Mouse (Mus musculus): Measurements from ENCODE around the gene Mpst.
A peak's percentile ranks its signal among the peaks of the same experiment; 100 is the strongest.

Gene Mpst

GRCm38 (mm10) chr15:78403896-78404295 is 2.3 kb upstream of the Mpst start:
- DNase-seq (ENCODE audit: low spot score in 2 of 2): peak in 1 of 2 experiments; percentile 48

DNA sequence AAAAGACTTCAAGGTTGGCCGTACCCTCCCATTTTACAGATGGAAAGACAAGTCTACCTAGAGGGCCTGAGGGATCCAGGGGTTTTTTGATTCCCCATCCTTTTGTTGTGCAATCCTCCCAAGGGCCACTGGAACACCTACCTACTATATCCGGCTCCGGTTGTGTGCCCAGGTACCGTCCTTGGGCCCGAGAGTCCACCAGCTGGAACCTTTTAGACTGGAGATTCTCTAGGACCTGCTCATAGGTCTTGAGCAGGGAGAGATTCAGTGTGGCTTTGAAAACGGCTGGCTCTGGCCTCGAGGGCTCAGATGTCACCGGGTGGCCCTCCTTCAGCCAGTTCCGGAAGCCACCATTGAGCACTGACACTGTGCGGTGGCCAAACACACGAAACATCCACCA is 1.1 kb upstream of the Mpst start:
- no peak for DNase-seq (ENCODE audit: low spot score in 2 of 2)

DNA sequence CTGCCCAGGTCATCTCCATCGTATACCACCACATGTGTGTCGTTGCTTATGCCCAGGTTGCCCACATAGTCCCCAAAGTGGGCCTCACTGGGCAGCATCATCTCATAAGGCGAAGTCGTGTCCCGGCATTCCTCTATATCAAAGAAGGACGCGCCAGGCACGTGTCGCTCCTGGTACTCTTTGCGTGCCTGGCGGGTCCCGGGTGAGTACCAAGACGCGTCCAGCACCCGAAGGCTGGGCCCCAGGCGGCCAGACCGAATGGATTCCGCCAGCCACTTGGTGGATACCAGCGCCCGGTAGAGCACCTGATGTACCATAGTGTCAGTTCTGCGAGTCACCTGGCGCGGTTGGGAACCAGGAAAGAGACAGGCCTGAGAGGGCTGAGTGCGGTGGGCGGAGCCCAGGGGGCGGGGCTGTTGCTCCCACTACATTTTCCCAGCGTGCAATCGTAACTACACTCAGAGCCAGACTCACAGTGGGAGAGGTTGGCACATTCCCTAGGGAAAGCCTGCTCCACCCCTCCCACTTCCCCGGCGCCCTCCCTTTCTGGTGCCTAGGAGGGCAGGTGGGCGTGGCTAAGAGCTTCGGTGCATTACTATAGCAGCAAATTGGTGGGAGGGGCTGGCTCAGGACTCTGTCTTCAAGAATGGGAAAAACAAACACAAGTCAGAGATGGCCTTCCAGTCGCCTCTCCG is 552 bp upstream of the Mpst start, which contains the start of gene Tst:
Tst (minus strand) TSS at position 391 of the 695 bp plus-strand sequence.
- peak; percentile 87 to 92 for DNase-seq (ENCODE audit: low spot score in 2 of 2)

GRCm38 (mm10) chr15:78409570-78410052 is 3.4 kb downstream of the Mpst start:
- no peak for DNase-seq (ENCODE audit: low spot score in 2 of 2)

DNA sequence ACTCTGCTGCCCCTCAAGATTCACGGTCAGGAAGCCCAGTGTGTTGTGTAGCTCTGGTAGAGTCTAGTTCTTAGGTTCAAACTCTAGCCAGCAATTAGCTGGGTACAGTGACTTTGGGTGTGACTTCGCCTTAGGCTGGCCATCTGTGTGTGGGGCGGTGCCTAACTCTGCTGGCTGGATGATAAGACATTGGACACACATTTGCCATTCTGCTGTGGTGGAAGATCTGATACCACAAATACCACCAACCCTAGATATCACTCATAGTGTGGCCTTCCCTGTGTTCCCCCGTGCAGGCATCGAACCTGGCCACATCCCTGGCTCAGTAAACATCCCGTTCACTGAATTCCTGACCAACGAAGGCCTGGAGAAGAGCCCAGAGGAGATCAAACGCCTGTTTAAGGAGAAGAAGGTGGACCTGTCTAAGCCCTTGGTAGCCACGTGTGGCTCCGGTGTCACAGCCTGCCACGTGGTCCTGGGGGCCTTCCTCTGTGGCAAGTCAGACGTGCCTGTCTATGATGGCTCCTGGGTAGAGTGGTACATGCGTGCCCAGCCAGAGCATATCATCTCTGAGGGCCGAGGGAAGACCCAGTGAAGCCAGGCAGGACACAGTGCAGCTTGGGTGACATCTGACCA is 7.0 kb downstream of the Mpst start:
- no peak for DNase-seq (ENCODE audit: low spot score in 2 of 2)

DNA sequence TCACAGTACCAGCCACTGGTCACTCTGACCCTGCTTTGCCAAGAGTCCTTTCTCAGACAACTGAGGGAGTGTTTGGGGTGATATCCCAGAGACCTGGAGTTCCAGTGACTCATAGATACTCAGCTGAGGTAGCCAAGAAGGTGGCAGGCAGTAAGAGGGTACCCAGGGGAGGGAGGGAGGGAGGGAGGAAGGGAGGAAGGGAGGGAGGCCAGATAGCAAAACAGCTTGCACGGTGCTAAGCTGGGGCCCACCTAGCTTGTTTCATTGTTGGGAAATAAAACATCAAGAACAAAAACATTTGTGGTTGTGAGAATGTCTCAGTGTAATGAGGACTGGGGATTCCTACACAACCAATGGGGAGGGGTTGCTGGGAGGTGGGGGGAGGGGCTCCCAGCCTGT is 7.5 kb downstream of the Mpst start:
- no peak for DNase-seq (ENCODE audit: low spot score in 2 of 2)

GRCm38 (mm10) chr15:78414157-78414556 is 7.9 kb downstream of the Mpst start:
- DNase-seq (ENCODE audit: low spot score in 2 of 2): no peak

GRCm38 (mm10) chr15:78416937-78417336 is 10.7 kb downstream of the Mpst start:
- DNase-seq (ENCODE audit: low spot score in 2 of 2): no peak

GRCm38 (mm10) chr15:78420395-78420794 is 14.2 kb downstream of the Mpst start:
- DNase-seq (ENCODE audit: low spot score in 2 of 2): no peak

DNA sequence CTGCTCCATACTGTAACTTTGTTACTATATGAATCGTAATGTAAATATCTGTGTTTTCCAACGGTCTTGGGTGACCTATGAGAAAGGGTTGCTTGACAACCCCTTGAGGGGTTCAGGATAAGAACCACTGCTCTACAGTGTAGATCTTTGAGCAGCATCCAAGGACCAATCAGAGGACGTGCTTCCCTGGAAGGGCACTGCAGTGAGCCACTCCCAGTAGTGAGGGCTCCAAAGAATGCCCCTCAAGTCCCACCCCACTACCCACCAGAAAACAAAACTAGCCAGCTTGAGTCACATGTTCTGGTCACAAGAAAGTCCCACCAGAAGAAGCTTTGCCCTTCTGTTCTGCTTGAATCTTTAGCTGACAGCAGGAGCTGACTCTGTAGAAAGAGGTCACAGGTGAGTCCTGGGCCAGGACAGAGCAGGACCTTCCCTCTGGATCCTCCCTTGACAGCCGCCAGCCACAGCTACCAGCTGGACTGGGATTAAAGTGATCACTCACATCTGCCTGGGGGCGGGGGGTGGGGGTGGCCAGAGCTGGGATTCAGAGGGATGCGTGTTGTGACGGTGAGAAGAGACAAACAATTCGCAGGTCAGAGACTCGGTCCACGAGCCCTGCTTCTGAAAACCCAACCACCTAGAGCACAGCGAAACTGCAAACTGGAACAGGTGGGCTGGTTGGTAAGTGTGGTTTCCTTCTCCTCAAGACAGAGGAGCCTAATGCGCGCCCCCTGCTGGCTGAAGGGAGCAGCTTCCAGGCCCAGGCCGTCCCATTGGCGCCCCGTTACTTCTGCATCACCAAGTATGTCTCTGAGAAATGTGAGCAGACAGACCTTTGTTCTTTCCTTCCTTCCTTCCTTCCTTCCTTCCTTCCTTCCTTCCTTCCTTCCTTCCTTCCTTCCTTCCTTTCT is 16.1 kb downstream of the Mpst start:
- peak in 1 of 2 experiments; percentile 79 for DNase-seq (ENCODE audit: low spot score in 2 of 2)

- DNase-seq (ENCODE audit: low spot score in 2 of 2): peak in 1 of 2 experiments; percentile 11
These were observed 18.3 kb downstream of the Mpst start for GRCm38 (mm10) chr15:78424507-78424906.

DNA sequence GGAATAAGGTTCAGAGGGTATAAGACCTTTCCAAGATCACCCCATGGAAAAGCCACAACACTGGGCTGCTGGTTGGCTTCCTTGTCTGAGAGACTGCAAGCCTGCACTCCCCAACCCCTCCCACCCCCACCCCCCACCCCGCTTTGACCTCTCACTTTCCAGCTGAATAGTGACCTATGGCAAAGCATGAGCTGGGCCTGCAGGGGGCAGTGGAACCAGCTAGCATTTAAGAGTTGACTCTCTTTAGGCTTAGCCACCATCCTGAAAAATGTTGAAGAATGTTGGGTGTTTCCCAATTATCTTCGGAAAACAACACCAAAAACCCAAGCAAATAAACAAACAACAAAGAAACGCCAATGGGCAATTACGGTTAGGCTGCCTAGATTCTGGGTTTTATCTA is 19.0 kb downstream of the Mpst start:
- DNase-seq (ENCODE audit: low spot score in 2 of 2): no peak

DNA sequence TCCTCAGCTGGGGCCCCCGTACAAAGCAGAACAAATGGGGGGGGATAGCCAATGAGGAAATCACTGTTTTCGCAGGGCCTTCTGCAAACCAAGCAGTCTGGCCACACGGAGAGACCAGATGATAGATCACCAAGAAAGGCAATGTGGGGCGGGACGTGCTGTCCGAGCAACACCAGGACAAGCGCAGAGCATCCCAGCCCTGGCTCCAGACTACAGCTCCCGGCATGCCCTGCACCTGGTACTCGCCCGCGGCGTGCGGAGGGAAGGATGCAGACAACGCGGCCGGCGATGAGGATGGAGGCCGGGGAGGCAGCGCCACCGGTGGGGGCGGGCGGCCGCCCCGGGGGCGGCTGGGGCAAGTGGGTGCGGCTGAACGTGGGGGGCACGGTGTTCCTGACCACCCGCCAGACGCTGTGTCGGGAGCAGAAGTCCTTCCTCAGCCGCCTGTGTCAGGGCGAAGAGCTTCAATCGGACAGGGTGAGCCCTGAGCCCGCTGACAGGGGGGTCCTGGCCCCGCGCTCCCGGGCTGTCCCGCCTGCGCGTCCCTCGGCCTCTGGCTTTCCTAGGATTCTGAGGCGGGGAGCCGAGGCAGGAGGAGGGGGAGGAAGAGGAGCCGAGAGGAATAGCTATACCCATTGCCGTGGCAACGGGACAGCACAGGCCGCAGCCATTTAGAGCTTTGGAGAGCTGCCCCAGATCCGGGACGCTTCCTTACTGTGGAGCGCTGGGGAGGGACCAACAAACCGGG is 22.3 kb downstream of the Mpst start, which contains the start of gene Kctd17:
Kctd17 (plus strand) TSS at position 174 of the 748 bp plus-strand sequence.
- peak in 1 of 2 experiments; percentile 74 for DNase-seq (ENCODE audit: low spot score in 2 of 2)

- no peak for DNase-seq (ENCODE audit: low spot score in 2 of 2)
These were observed 22.9 kb downstream of the Mpst start for GRCm38 (mm10) chr15:78429139-78429459.

DNA sequence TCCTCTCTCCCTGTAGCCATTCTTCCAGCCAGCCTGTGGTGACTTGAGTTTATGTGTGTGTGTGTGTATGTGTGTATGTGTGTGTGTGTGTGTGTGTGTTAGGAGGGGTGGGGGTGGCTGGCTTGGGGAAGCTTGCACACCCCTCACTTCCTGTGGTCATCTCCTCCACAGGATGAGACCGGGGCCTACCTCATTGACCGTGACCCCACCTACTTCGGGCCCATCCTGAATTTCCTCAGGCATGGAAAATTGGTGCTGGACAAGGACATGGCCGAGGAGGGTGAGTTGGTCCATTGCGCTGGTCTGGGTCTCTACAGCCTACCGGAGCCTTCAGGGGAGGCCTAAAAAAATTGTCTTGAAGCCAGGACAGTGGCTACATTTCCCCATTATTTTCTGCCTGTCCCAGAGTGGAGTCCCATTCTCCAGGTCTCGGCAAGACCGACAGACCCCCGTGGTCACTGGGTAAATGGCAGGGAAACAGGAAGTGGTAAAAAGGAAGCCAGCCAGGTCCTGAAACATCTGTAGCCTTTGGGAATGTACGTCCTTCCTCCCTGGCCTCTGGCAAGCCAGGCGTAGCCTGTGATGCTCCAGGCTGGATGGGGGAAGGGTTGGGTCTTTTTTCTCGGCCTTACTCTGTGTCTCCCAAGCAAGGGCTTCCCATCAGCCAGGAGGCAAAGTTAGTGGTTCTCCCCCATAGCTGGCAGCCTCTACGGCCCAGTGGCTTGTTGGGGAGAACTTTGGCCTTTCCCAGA is 23.8 kb downstream of the Mpst start:
- peak in 1 of 2 experiments; percentile 11 for DNase-seq (ENCODE audit: low spot score in 2 of 2)

GRCm38 (mm10) chr15:78430874-78431273 is 24.7 kb downstream of the Mpst start:
- DNase-seq (ENCODE audit: low spot score in 2 of 2): no peak

GRCm38 (mm10) chr15:78431541-78432121 is 25.4 kb downstream of the Mpst start:
- DNase-seq (ENCODE audit: low spot score in 2 of 2): no peak

GRCm38 (mm10) chr15:78434896-78435520 is 28.8 kb downstream of the Mpst start:
- DNase-seq (ENCODE audit: low spot score in 2 of 2): peak in 1 of 2 experiments; percentile 56

DNA sequence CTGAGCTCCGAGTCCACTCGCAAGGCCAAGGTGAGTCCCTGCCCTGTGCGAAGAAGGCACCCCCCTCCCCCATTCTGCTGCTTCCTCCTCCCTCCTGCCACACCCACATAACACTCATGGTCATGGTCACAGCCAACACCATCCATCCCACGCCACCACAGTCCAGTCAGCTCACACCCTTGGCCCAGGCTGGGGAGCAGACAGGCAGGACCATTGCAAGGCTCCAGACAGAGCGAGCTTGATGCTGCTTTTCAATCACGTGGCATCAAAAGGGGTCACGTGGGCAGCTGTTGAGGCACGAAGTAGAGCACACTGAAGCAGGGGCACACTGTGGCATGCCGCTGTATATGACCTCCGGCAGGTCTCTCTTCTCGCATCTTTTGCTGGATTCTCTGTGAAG is 29.5 kb downstream of the Mpst start:
- DNase-seq (ENCODE audit: low spot score in 2 of 2): peak in 1 of 2 experiments; percentile 18
